Mouse (Mus musculus) frontal cortex, adult (tissue): ENCODE data around the gene Pcgf2.
"Not testable (repeated sequence)": the region's sequence is repeated elsewhere in the genome, so short reads cannot be mapped to it uniquely, and the experiment has no call there.

Experiments
- ATAC-seq: cut with Nextera tagmentation; 2 replicates; pipeline ENCODE4 v1.9.2; 2017; ENCODE audit warnings: mild to moderate bottlenecking, moderate library complexity, mixed read lengths; ENCODE audit not compliant: low TSS enrichment

Pcgf2 gene

DNA sequence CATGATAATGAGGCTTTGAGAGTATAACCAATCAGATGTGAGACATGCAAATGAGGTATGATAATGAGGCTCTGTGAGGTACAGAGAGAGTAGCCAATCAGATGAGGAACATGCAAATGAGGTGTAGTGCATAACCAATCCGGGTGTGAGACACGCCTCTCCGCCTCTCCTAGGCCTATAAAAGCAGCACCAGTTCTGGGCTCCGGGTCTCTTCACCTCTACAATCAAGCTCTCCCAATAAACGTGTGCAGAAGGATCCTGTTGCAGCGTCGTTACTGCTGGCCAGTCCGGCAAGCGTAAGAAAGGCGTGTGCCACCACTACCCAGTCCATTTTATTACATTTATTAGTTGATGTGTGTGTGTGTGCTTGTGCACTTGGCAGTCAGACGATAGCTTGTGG is 46.9 kb downstream of the Pcgf2 start:
- ATAC-seq: not testable (repeated sequence)

- no peak for ATAC-seq
Measured at GRCm38 (mm10) chr11:97650341-97650740, 50.0 kb downstream of the Pcgf2 start.

DNA sequence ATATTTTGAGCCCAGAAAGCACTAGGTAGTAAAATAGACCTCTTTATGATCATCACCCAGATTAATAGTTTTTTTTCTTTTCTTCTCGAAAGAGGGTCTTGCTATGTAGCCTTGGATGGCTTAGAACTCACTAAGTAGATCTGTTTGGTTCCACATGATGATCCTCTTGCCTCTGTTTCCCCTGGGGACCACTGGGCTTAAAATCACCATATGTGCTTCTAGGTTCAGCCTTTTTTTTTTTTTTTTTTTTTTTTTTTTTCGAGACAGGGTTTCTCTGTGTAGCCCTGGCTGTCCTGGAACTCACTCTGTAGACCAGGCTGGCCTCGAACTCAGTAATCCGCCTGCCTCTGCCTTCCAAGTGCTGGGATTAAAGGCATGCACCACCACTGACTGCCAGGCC is 51.8 kb downstream of the Pcgf2 start:
- ATAC-seq: not testable (repeated sequence)

- no peak for ATAC-seq
Measured at GRCm38 (mm10) chr11:97644834-97645233, 55.5 kb downstream of the Pcgf2 start.

GRCm38 (mm10) chr11:97643380-97644055 is 56.8 kb downstream of the Pcgf2 start:
- ATAC-seq: no peak

GRCm38 (mm10) chr11:97642746-97643145 is 57.6 kb downstream of the Pcgf2 start:
- no peak for ATAC-seq

DNA sequence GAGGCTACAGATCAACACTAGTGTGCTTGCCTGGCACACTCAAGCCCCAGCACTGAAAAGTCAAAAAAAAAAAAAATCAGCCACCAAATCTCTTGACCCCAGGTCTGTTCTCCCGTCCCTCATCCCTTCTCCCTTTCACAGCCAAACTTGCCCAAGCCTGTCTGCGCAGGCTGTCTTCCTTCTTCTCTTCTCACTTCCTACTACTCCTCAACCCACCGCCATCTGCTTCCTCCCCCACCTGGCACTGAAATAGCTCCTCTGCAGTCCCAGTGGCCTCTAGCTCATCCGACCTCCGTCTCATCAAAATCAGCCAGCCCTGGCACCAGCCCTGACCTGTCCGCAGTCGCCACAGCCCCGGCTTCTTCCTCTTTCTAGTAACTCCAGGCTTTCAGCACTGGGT is 58.6 kb downstream of the Pcgf2 start:
- ATAC-seq: peak; percentile 96
